Mouse (Mus musculus) CH12.LX (cell line): ENCODE results near the gene Trub1. TPM values are rescaled to one million over a fixed set of nuclear protein-coding genes. Genes with fewer than 3 reads are reported as not detected.

Experiments used
- DNase-seq: peaks from one replicate; pipeline ENCODE4 v3.0.0-alpha.2; 2013; ENCODE audit errors: extremely low read depth
- H3K27ac ChIP-seq: 2 replicates; pipeline ENCODE4 v1.5.1; 2012; ENCODE audit warnings: low read depth, mild to moderate bottlenecking, control low read depth, moderate library complexity; ENCODE audit not compliant: insufficient read depth
- H3K27me3 ChIP-seq: replicated peaks from 2 replicates; pipeline ENCODE3; 2012; ENCODE audit warnings: inconsistent platforms
- H3K36me3 ChIP-seq, 2 experiments: replicated peaks in 1 of 2; 2 replicates each; pipeline versions ENCODE3 to v1.6.1; 2012; ENCODE audit warnings: inconsistent platforms in 1 of 2, low read length in 1 of 2, mild to moderate bottlenecking in 1 of 2, mixed read lengths in 1 of 2, moderate library complexity in 1 of 2; ENCODE audit not compliant: control insufficient read depth in 1 of 2, insufficient read depth in 1 of 2
- H3K4me1 ChIP-seq, 2 experiments: 2 replicates each; pipeline ENCODE4 v1.6.1; 2012; ENCODE audit warnings: inconsistent platforms in 1 of 2, moderate library complexity in 1 of 2; ENCODE audit not compliant: insufficient read depth in 2 of 2, control insufficient read depth in 1 of 2
- H3K4me2 ChIP-seq: 2 replicates; pipeline ENCODE4 v1.6.1; 2012; ENCODE audit warnings: low read depth, mild to moderate bottlenecking, control low read depth; ENCODE audit not compliant: poor library complexity, insufficient read depth, severe bottlenecking
- H3K4me3 ChIP-seq, 3 experiments: fragments of 150-350 bp in 1 of 3; sonication (generic) in 1 of 3; replicated peaks in 1 of 3; 2 replicates each; pipeline versions ENCODE3 to v1.5.1; 2011 to 2012; ENCODE audit warnings: low read depth in 2 of 3, low read length in 2 of 3, mild to moderate bottlenecking in 2 of 3, moderate library complexity in 2 of 3, control low read depth in 1 of 3, improper control_type of control experiment in 1 of 3, inconsistent platforms in 1 of 3, mixed read lengths in 1 of 3; ENCODE audit not compliant: poor library complexity in 1 of 3
- H3K79me2 ChIP-seq: replicated peaks from 2 replicates; pipeline ENCODE4 v1.6.1; 2012; ENCODE audit warnings: mild to moderate bottlenecking, moderate library complexity; ENCODE audit not compliant: control insufficient read depth, poor library complexity, insufficient read depth, severe bottlenecking; ENCODE audit errors: extremely low read depth
- H3K9ac ChIP-seq: 2 replicates; pipeline ENCODE4 v1.6.1; 2012; ENCODE audit warnings: low read depth, mild to moderate bottlenecking, control low read depth, moderate library complexity; ENCODE audit not compliant: insufficient read depth
- H3K9me3 ChIP-seq: replicated peaks from 2 replicates; pipeline ENCODE3; 2012; ENCODE audit warnings: low read length, inconsistent platforms, mixed read lengths
- BHLHE40 ChIP-seq: IDR thresholded peaks from 2 replicates; pipeline ENCODE4 v1.6.1; 2011; ENCODE audit warnings: mild to moderate bottlenecking, low read depth, low read length, improper control_type of control experiment
- CHD1 ChIP-seq: IDR thresholded peaks from 2 replicates; pipeline ENCODE4 v1.6.1; 2012; ENCODE audit warnings: low read depth, low read length, improper control_type of control experiment, inconsistent platforms
- CHD2 ChIP-seq: IDR thresholded peaks from 2 replicates; pipeline ENCODE4 v1.6.1; 2011; ENCODE audit warnings: low read length, improper control_type of control experiment
- CTCF ChIP-seq, 2 experiments: IDR thresholded peaks in 1 of 2; conservative IDR thresholded peaks in 1 of 2; 2 replicates each; pipeline ENCODE4 v1.5.1; 2011 to 2012; ENCODE audit warnings: low read depth in 2 of 2, low read length in 2 of 2, improper control_type of control experiment in 1 of 2, inconsistent platforms in 1 of 2, mild to moderate bottlenecking in 1 of 2, moderate library complexity in 1 of 2
- ELF1 ChIP-seq: IDR thresholded peaks from 2 replicates; pipeline ENCODE4 v1.6.1; 2014; ENCODE audit warnings: low read depth, mild to moderate bottlenecking, inconsistent platforms, low read length, improper control_type of control experiment
- GABPA ChIP-seq: IDR thresholded peaks from 2 replicates; pipeline ENCODE4 v1.6.1; 2012; ENCODE audit warnings: low read depth, low read length, improper control_type of control experiment, inconsistent platforms; ENCODE audit not compliant: insufficient replicate concordance
- HCFC1 ChIP-seq: IDR thresholded peaks from 2 replicates; pipeline ENCODE4 v1.6.1; 2012; ENCODE audit warnings: low read depth, mild to moderate bottlenecking, inconsistent platforms, low read length, improper control_type of control experiment
- IRF4 ChIP-seq: IDR thresholded peaks from 2 replicates; pipeline ENCODE4 v1.6.1; 2014; ENCODE audit warnings: low read depth, mild to moderate bottlenecking, inconsistent platforms, low read length, improper control_type of control experiment
- JUN ChIP-seq: IDR thresholded peaks from 2 replicates; pipeline ENCODE4 v1.6.1; 2011; ENCODE audit warnings: low read depth, mild to moderate bottlenecking, low read length, improper control_type of control experiment, moderate library complexity; ENCODE audit not compliant: insufficient read depth
- JUND ChIP-seq: conservative IDR thresholded peaks from 2 replicates; pipeline ENCODE4 v1.6.1; 2011; ENCODE audit warnings: low read depth, low read length, improper control_type of control experiment
- KAT2A ChIP-seq: IDR thresholded peaks from 2 replicates; pipeline ENCODE4 v1.6.1; 2012; ENCODE audit warnings: low read length, improper control_type of control experiment, inconsistent platforms; ENCODE audit not compliant: insufficient replicate concordance
- MAX ChIP-seq: IDR thresholded peaks from 2 replicates; pipeline ENCODE4 v1.6.1; 2011; ENCODE audit warnings: low read length, improper control_type of control experiment
- MAZ ChIP-seq: IDR thresholded peaks from 2 replicates; pipeline ENCODE4 v1.6.1; 2012; ENCODE audit warnings: low read depth, mild to moderate bottlenecking, inconsistent platforms, low read length, improper control_type of control experiment, moderate library complexity
- MEF2A ChIP-seq: IDR thresholded peaks from 2 replicates; pipeline ENCODE4 v1.6.1; 2014; ENCODE audit warnings: low read depth, mild to moderate bottlenecking, inconsistent platforms, low read length, improper control_type of control experiment, borderline replicate concordance
- NELFE ChIP-seq: IDR thresholded peaks from 2 replicates; pipeline ENCODE4 v1.6.1; 2011; ENCODE audit warnings: low read depth, low read length, improper control_type of control experiment
- NRF1 ChIP-seq: IDR thresholded peaks from 2 replicates; pipeline ENCODE4 v1.6.1; 2014; ENCODE audit warnings: low read depth, mild to moderate bottlenecking, inconsistent platforms, low read length, improper control_type of control experiment, moderate library complexity
- PAX5 ChIP-seq: IDR thresholded peaks from 2 replicates; pipeline ENCODE4 v1.6.1; 2012; ENCODE audit warnings: low read length, inconsistent platforms, mixed read lengths
- POLR2A ChIP-seq: IDR thresholded peaks from 2 replicates; pipeline ENCODE4 v1.6.1; 2011; ENCODE audit warnings: low read depth, mild to moderate bottlenecking, improper control_type of control experiment, low read length
- POLR2AphosphoS2 ChIP-seq: IDR thresholded peaks from 2 replicates; pipeline ENCODE4 v1.6.1; 2011; ENCODE audit warnings: low read depth, low read length, improper control_type of control experiment
- RAD21 ChIP-seq: IDR thresholded peaks from 2 replicates; pipeline ENCODE4 v1.6.1; 2011; ENCODE audit warnings: low read depth, mild to moderate bottlenecking, low read length, improper control_type of control experiment, moderate library complexity
- SIN3A ChIP-seq: IDR thresholded peaks from 2 replicates; pipeline ENCODE4 v1.6.1; 2012; ENCODE audit warnings: low read length, improper control_type of control experiment, inconsistent platforms
- SMC3 ChIP-seq: IDR thresholded peaks from 2 replicates; pipeline ENCODE4 v1.6.1; 2011; ENCODE audit warnings: low read depth, low read length, improper control_type of control experiment
- TBP ChIP-seq: conservative IDR thresholded peaks from 2 replicates; pipeline ENCODE4 v1.6.1; 2011; ENCODE audit warnings: low read depth, low read length, improper control_type of control experiment
- USF1 ChIP-seq: IDR thresholded peaks from 2 replicates; pipeline ENCODE4 v1.6.1; 2014; ENCODE audit warnings: low read depth, mild to moderate bottlenecking, inconsistent platforms, low read length, improper control_type of control experiment
- USF2 ChIP-seq: conservative IDR thresholded peaks from 2 replicates; pipeline ENCODE4 v1.6.1; 2011; ENCODE audit warnings: low read depth, low read length, improper control_type of control experiment
- ZKSCAN1 ChIP-seq: IDR thresholded peaks from 2 replicates; pipeline ENCODE4 v1.6.1; 2012; ENCODE audit warnings: low read depth, inconsistent platforms, low read length, improper control_type of control experiment, borderline replicate concordance
- ZMIZ1 ChIP-seq: IDR thresholded peaks from 2 replicates; pipeline ENCODE4 v1.6.1; 2012; ENCODE audit warnings: low read depth, mild to moderate bottlenecking, inconsistent platforms, low read length, improper control_type of control experiment
- ZNF384 ChIP-seq: IDR thresholded peaks from 2 replicates; pipeline ENCODE4 v1.6.1; 2012; ENCODE audit warnings: low read depth, low read length, improper control_type of control experiment, inconsistent platforms
- dilution Hi-C: fragments of 300-500 bp; cut with MboI; formaldehyde crosslinking; loops from 2 replicates; pipeline ENCODE4 v1.14.3; 2020; ENCODE audit warnings: low sequenced_read_pairs; ENCODE audit not compliant: extremely low pct_unique_long_range_greater_than_20kb, extremely low pct_ligation_motif_present
- in situ Hi-C: fragments of 300-500 bp; cut with MboI; formaldehyde crosslinking; loops from 3 replicates; pipeline ENCODE4 v1.14.3; 2019; ENCODE audit warnings: low sequenced_read_pairs, low pct_ligation_motif_present, low pct_unique_long_range_greater_than_20kb, mixed read lengths
- polyA plus RNA-seq: library from polyadenylated mRNA; unstranded; fragments of >175 nt; gene quantifications from 2 replicates; pipeline ENCODE4 v1.2.1, GENCODE M21; 2012; ENCODE audit warnings: low read depth; ENCODE audit not compliant: insufficient read length
- total RNA-seq, 2 experiments: library from RNA; depleted of rRNA; stranded (reverse); fragments of 300-350 nt in 1 of 2; fragments of >200 nt in 1 of 2; gene quantifications; 2 replicates each; pipeline ENCODE4 v1.2.3; 2012 to 2014

Gene Trub1
- total and polyA plus RNA-seq, 3 experiments, result 36.2 to 40.0 (median 36.4) TPM

DNA sequence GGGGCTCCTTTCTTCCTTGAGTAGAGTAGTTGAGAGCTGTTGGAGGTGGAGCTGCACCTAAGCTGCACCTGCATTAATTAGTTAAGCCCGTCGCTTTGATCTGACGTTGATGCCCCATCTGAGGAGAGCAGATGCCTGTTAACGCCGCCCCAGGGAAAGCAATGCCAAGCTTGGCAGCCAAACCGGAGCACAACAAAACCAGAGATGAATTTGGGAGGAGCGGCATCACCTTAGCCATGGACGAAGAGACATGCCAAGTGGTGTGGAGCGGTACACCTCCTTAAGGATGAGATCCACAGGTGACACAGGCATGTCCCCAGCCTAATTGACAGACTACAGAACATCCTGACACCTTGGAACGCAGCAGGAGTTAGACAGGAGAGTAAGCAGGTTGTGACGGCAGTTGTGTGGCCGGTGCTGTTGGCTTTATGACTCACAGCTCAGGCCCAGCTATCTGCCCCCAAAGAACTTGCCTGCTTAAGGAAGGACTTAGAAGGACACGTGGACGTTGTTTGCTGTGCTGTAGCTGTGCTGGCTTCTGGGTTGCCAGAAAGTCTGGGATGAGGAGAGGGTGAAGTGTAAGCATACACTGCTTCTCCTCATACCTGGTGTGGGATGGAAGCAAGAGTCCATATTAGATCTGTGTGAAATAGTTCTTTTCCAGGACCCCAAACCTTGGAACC lies 24.8 kb upstream of the Trub1 start:
- dilution Hi-C loops (no loop called here), in situ Hi-C loops (no loop called here)

DNA sequence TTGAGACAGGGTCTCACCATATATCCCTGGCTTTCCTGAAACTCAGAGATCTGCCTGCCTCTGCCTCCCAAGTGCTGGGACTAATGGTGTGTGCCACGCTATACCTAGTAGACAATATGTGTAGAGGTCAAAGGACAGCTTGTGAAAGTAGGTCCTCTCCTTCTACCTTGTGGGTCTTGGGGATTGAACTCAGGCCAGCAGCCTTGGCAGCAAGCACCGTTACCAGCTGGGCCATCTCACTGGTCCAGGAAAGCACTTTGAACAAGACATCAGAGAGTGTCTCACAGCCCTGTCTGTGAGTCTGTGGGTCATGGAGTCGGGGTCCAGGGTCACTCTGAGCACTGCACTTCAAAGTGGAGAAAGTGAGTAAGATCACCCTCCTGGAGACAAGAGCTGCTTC lies 24.1 kb upstream of the Trub1 start:
- TF ChIP-seq POLR2A, result no peak
- no peak for TF ChIP-seq JUN
- TF ChIP-seq MEF2A, result no peak
- TF ChIP-seq SMC3, result no peak
- TF ChIP-seq CHD2, result no peak
- no peak for TF ChIP-seq USF1
- TF ChIP-seq ZKSCAN1, result no peak
- TF ChIP-seq TBP, result no peak
- no peak for TF ChIP-seq ZMIZ1
- TF ChIP-seq NELFE, result no peak
- no peak for TF ChIP-seq POLR2AphosphoS2
- TF ChIP-seq RAD21, result no peak
- no peak for TF ChIP-seq KAT2A
- TF ChIP-seq USF2, result no peak
- no peak for TF ChIP-seq MAX
- no peak for TF ChIP-seq IRF4
- TF ChIP-seq SIN3A, result no peak
- TF ChIP-seq BHLHE40, result no peak
- TF ChIP-seq, all 38 proteins: peak for 0
- Histone ChIP-seq H3K27ac (no peak overlapping the region), H3K4me2 (no peak overlapping the region), H3K27me3 (no peaks in the 10 kb centered on the region), H3K4me1 (peaks cover 0 to 3% of the 10 kb centered on the region in 2 experiments; a peak in 1 of 4 replicates), H3K79me2 (no peaks in the 10 kb centered on the region), H3K9ac (no peak overlapping the region), H3K9me3 (no peaks in the 10 kb centered on the region), H3K36me3 (no peaks in the 10 kb centered on the region), H3K4me3 (no peak overlapping the region)
- dilution Hi-C loops, result no loop called here
- no peak for DNase-seq
- in situ Hi-C loops, result no loop called here

More for the DNA sequence above, 24.8 kb upstream of the Trub1 start:
- Histone ChIP-seq H3K4me3 (no peak overlapping the region), H3K9me3 (no peaks in the 10 kb centered on the region), H3K27me3 (no peaks in the 10 kb centered on the region), H3K27ac (no peak overlapping the region), H3K9ac (no peak overlapping the region), H3K4me2 (no peak overlapping the region), H3K4me1 (peaks cover 0 to 3% of the 10 kb centered on the region in 2 experiments; a peak in 1 of 4 replicates), H3K79me2 (no peaks in the 10 kb centered on the region), H3K36me3 (no peaks in the 10 kb centered on the region)
- TF ChIP-seq MAZ (no peak), HCFC1 (no peak), USF1 (no peak), CTCF (conservative IDR thresholded peaks at IDR 0.05 in 1 of 2, IDR thresholded peaks at IDR 0.05 in 1 of 2; ENCODE audit: low read depth in 2 of 2, low read length in 2 of 2) (no peak), SMC3 (no peak), ZNF384 (no peak), POLR2A (no peak), CHD1 (no peak), GABPA (no peak), PAX5 (no peak), NRF1 (no peak), IRF4 (no peak), JUND (no peak), KAT2A (no peak), NELFE (no peak), POLR2AphosphoS2 (no peak), MAX (no peak), ELF1 (no peak), ZKSCAN1 (no peak)
- no peak for DNase-seq
